Mouse (Mus musculus) liver, adult 2 months (tissue): ENCODE data around the gene Meis1. TPM values are rescaled to one million over a fixed set of nuclear protein-coding genes. Genes with fewer than 3 reads are reported as not detected.

ENCODE experiments used
- DNase-seq: peaks from one replicate; pipeline ENCODE4 v3.0.0-alpha.2; 2011; ENCODE audit warnings: low read depth, low spot score; ENCODE audit errors: extremely low read depth
- H3K27ac ChIP-seq: fragments of 200-500 bp; replicated peaks from 2 replicates; pipeline ENCODE4 v1.5.1; 2012; ENCODE audit warnings: low read depth, mild to moderate bottlenecking, control low read depth, inconsistent platforms, low read length; ENCODE audit not compliant: insufficient read depth
- H3K27me3 ChIP-seq: fragments of 200-500 bp; 2 replicates; pipeline ENCODE4 v1.6.1; 2012; ENCODE audit warnings: mild to moderate bottlenecking, moderate library complexity, low read length, inconsistent platforms; ENCODE audit not compliant: control insufficient read depth, insufficient read depth
- H3K36me3 ChIP-seq: fragments of 200-500 bp; 2 replicates; pipeline ENCODE4 v1.6.1; 2012; ENCODE audit warnings: low read length, inconsistent platforms; ENCODE audit not compliant: control insufficient read depth, insufficient read depth
- H3K4me1 ChIP-seq: fragments of 200-500 bp; 2 replicates; pipeline ENCODE4 v1.6.1; 2011; ENCODE audit warnings: low read length; ENCODE audit not compliant: control insufficient read depth, insufficient read depth
- H3K4me3 ChIP-seq: fragments of 200-500 bp; 2 replicates; pipeline ENCODE4 v1.5.1; 2011; ENCODE audit warnings: low read depth, mild to moderate bottlenecking, control low read depth, low read length, moderate library complexity; ENCODE audit not compliant: insufficient read depth
- H3K79me2 ChIP-seq: fragments of 200-500 bp; 2 replicates; pipeline ENCODE4 v1.6.1; 2012; ENCODE audit warnings: inconsistent platforms, mild to moderate bottlenecking, low read length, moderate library complexity; ENCODE audit not compliant: control insufficient read depth, insufficient read depth
- H3K9ac ChIP-seq: fragments of 200-500 bp; 2 replicates; pipeline ENCODE4 v1.6.1; 2012; ENCODE audit warnings: low read depth, mild to moderate bottlenecking, control low read depth, inconsistent platforms, low read length
- CTCF ChIP-seq: fragments of 200-500 bp; IDR thresholded peaks from 2 replicates; pipeline ENCODE4 v1.5.1; 2011; ENCODE audit warnings: low read depth, low read length, control low read depth
- POLR2A ChIP-seq: fragments of 200-500 bp; IDR thresholded peaks from 2 replicates; pipeline ENCODE4 v1.6.1; 2011; ENCODE audit warnings: low read length, control low read depth; ENCODE audit not compliant: insufficient read depth; ENCODE audit errors: extremely low read depth
- WGBS: fragments of 180-500 bp; shearing (Covaris S2); methylation state at CpG from one replicate; pipeline ENCODE4 v1.1.7; 2018; 5-methylcytosine and 5-hydroxymethylcytosine counted together
- polyA plus RNA-seq: library from polyadenylated mRNA; depleted of rRNA; stranded (reverse); fragments of >200 nt; gene quantifications from 2 replicates; pipeline ENCODE4 v1.2.3, GENCODE M21; 2012
- total RNA-seq: library from RNA; depleted of rRNA; stranded (reverse); fragments of >200 nt; gene quantifications from 2 replicates; pipeline ENCODE4 v1.2.3, GENCODE M21; 2014

The Meis1 gene
- total and polyA plus RNA-seq, 2 experiments = 2.5 to 6.1 TPM

DNA sequence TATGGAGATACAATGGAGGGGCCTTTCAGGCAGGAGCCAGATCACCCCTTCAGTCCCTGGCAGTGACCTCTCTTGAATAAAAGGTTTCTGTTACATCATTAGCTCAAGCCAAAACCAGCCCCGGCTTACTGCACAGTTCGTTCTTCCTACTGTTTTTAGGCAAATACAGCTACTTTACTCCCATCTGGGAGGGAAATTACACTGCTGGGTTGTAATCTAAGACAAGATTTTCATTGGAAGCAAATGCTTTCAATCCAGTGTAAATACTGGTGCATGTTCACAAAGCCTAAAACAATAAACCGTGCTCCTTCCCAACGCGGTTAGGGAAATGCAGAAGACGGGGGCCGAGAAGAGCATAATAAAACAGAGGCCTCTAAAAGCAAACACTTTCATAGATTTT is 74.6 kb downstream of the Meis1 start:
- 93% methylated on average over 7 of the region's 7 CpGs for WGBS

DNA sequence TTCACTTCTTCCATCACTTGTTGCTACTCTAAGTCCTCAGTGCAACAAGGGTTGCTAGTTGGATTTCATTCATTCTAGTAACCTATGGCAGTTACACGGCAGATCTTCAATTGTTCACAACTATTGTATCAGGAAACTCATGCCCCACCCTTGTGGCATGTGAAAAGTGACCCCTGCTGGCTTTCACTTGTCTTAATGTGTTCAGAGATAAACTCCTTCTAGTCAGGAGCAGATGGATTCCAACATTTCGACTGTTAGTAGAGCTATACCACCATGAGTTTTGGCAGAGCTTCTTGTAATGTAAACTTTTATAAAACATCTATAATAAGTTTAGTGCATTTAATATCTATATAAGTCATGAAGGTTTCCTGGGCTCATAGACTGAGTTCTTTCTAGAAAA is 75.8 kb downstream of the Meis1 start:
- no peak for TF ChIP-seq CTCF
- no peak for TF ChIP-seq POLR2A
- Histone ChIP-seq H3K4me3 (no peak overlapping the region), H3K27me3 (no peaks in the 10 kb centered on the region), H3K27ac (no peak overlapping the region), H3K9ac (no peak overlapping the region), H3K4me1 (no peaks in the 10 kb centered on the region), H3K79me2 (peaks cover 4% of the 10 kb centered on the region; the same call in 1 of the 2 replicates), H3K36me3 (no peaks in the 10 kb centered on the region)
- WGBS = 83% methylated on average over 2 of the region's 2 CpGs
- no peak for DNase-seq

More for the DNA sequence above, 74.6 kb downstream of the Meis1 start:
- Histone ChIP-seq H3K27ac (no peak overlapping the region), H3K79me2 (peaks cover 4% of the 10 kb centered on the region; the same call in 1 of the 2 replicates), H3K27me3 (no peaks in the 10 kb centered on the region), H3K4me1 (no peaks in the 10 kb centered on the region), H3K36me3 (no peaks in the 10 kb centered on the region), H3K4me3 (no peak overlapping the region), H3K9ac (no peak overlapping the region)
- TF ChIP-seq POLR2A (no peak), CTCF (no peak)
- DNase-seq = no peak

DNA sequence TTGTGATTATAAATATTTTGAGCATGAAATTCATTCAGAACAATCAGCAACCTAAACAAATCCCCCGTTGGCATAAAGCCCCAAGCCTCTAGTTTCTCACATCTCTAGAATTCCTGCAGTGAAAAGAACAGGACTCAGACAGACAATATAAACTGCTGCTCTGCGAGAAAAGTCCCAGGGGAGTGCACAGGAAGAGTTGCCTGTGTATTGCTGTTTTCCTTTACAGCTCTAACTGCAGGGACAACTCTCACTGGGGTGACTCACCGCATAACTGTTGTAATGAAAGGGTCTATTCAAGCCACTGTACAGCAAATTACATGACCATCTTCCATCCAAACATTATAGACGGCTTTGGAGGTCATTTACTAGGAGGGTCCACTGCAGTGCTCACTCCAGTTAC is 77.9 kb downstream of the Meis1 start:
- WGBS = 80% methylated on average over 4 of the region's 4 CpGs
- Histone ChIP-seq H3K4me3 (no peak overlapping the region), H3K27me3 (no peaks in the 10 kb centered on the region), H3K9ac (no peak overlapping the region), H3K27ac (no peak overlapping the region), H3K79me2 (no peaks in the 10 kb centered on the region; the same call in 1 of the 2 replicates), H3K4me1 (no peaks in the 10 kb centered on the region), H3K36me3 (no peaks in the 10 kb centered on the region)
- TF ChIP-seq CTCF = no peak
- TF ChIP-seq POLR2A = no peak
- no peak for DNase-seq

DNA sequence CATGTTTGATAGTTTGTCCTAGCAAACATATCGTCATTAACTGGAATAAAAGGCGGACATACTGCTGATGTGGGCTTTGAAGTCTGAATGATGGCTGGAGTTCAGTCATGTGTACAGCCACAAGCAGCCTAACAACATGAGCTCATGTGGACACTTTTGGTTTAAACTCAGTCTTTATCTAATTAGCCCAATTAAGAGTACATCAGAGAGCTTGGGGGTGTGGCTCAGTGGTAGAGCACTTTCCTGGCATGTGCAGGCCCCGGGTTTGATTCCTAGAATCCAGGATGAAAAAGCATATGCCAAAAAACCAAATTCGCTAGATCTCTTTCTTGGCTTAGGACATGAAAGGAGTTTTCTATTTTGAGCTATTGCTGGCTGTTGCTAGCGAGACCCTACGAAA is 83.9 kb downstream of the Meis1 start:
- Histone ChIP-seq H3K9ac (no peak overlapping the region), H3K27ac (no peak overlapping the region), H3K4me1 (no peaks in the 10 kb centered on the region), H3K36me3 (no peaks in the 10 kb centered on the region), H3K79me2 (no peaks in the 10 kb centered on the region), H3K27me3 (no peaks in the 10 kb centered on the region), H3K4me3 (no peak overlapping the region)
- no peak for DNase-seq
- whole genome bisulfite sequencing = 96% methylated on average over 6 of the region's 6 CpGs
- TF ChIP-seq CTCF (no peak), POLR2A (no peak)

DNA sequence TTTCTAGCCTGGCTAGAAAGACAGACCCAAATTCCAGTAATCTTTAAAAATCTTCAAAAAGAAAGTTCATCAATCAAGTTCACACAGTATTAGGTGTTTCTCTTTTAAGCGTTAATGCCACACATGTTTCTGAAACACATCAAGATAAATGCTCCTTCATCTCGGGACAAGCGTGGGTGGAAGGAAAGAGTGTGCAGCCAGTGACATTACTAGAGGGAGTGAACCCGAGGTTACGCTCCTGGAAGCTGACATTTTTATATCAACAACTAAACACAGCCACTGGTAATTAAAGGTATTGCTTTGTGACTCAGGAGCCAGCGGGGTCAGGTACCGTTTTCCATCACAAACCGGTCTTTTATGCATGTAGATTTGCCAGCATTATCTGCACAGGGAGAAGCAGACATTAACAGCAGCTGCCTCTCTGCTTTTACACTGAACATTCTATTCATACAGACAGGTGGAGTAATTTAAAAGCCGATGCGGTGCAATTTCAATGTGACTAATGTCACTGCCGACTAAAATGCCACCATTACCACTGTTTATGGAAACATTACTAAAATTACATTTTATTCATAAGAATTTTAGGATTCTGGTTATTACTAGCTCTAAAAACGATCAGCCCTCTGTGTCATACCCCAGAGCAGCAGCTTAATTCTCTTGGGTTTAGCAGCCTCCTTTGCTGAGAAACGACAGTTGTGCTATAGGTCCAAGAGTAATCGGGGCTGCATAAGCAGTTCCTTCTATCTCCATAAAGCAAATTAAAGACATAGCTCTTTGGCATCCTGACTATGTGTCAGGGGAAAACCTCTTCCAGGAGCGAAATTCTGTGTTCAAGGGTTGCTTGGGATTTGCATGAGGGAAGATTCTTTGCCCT is 87.5 kb downstream of the Meis1 start:
- TF ChIP-seq CTCF (no peak), POLR2A (no peak)
- no peak for DNase-seq
- no peaks in the 10 kb centered on the region for H3K27me3 ChIP-seq
- no peak overlapping the region for H3K4me3 ChIP-seq
- H3K9ac ChIP-seq = no peak overlapping the region
- peaks cover 1% of the 10 kb centered on the region; the same call in 1 of the 2 replicates for H3K4me1 ChIP-seq
- no peaks in the 10 kb centered on the region for H3K36me3 ChIP-seq
- H3K27ac ChIP-seq = no peak overlapping the region
- WGBS = 86% methylated on average over 15 of the region's 15 CpGs
- H3K79me2 ChIP-seq = no peaks in the 10 kb centered on the region
